Mouse (Mus musculus) heart, postnatal 0 days (tissue): ENCODE results near the gene Lhx3. TPM values are rescaled to one million over a fixed set of nuclear protein-coding genes. Genes with fewer than 3 reads are reported as not detected.

ENCODE experiments used
- ATAC-seq: fragments of 200-750 bp; cut with Nextera tagmentation; 2 replicates; pipeline ENCODE4 v1.8.0; 2017; ENCODE audit warnings: low read depth, moderate number of reproducible peaks, moderate library complexity; ENCODE audit not compliant: insufficient read depth
- DNase-seq: peaks from one replicate; pipeline ENCODE4 v3.0.0-alpha.2; 2016; ENCODE audit warnings: low spot score
- H3K27ac ChIP-seq: fragments of 300-500 bp; sonication (generic); 2 replicates; pipeline ENCODE4 v1.5.1; 2014; ENCODE audit warnings: low read depth, mild to moderate bottlenecking
- H3K27me3 ChIP-seq: fragments of 300-500 bp; sonication (generic); 2 replicates; pipeline ENCODE4 v1.6.1; 2014; ENCODE audit warnings: low read length, mixed read lengths; ENCODE audit not compliant: control insufficient read depth, insufficient read depth
- H3K36me3 ChIP-seq: fragments of 300-500 bp; sonication (generic); replicated peaks from 2 replicates; pipeline ENCODE4 v1.6.1; 2014; ENCODE audit warnings: low read length, mixed read lengths; ENCODE audit not compliant: control insufficient read depth, insufficient read depth
- H3K4me1 ChIP-seq: fragments of 300-500 bp; sonication (generic); 2 replicates; pipeline ENCODE4 v1.6.1; 2014; ENCODE audit warnings: antibody characterized with exemption; ENCODE audit not compliant: control insufficient read depth, insufficient read depth
- H3K4me2 ChIP-seq: fragments of 300-500 bp; sonication (generic); 2 replicates; pipeline ENCODE4 v1.6.1; 2014; ENCODE audit warnings: low read depth, mild to moderate bottlenecking, low read length, moderate library complexity
- H3K4me3 ChIP-seq: fragments of 300-500 bp; sonication (generic); 2 replicates; pipeline ENCODE4 v1.5.1; 2014; ENCODE audit warnings: low read depth, low read length
- H3K9ac ChIP-seq: fragments of 300-500 bp; sonication (generic); replicated peaks from 2 replicates; pipeline ENCODE4 v1.6.1; 2014; ENCODE audit warnings: low read depth, low read length, mixed read lengths
- H3K9me3 ChIP-seq: fragments of 300-500 bp; sonication (generic); replicated peaks from 2 replicates; pipeline ENCODE4 v1.6.1; 2016; ENCODE audit warnings: low read length; ENCODE audit not compliant: control insufficient read depth
- CTCF ChIP-seq: IDR thresholded peaks from 2 replicates; pipeline ENCODE4 v1.5.1; 2016; ENCODE audit warnings: antibody characterized with exemption, control low read depth, low read depth
- EP300 ChIP-seq: IDR thresholded peaks from 2 replicates; pipeline ENCODE4 v1.6.1; 2016; ENCODE audit warnings: antibody characterized with exemption, low read depth
- WGBS: fragments of 180-500 bp; shearing (Covaris S2); extraction: QIAGEN DNeasy Blood & Tissue Kit; methylation state at CpG from one replicate; pipeline ENCODE4 v1.1.7; 2014; 5-methylcytosine and 5-hydroxymethylcytosine counted together
- polyA plus RNA-seq: library from polyadenylated mRNA; unstranded; fragments of >200 nt; fragmentation: Nextera tagmentation; extraction: Ambion mirVana; gene quantifications from 2 replicates; pipeline ENCODE4 v1.2.1, GENCODE M21; 2015
- total RNA-seq: library from RNA; depleted of rRNA; stranded (reverse); fragments of >200 nt; gene quantifications from 2 replicates; pipeline ENCODE4 v1.2.3, GENCODE M21; 2014; ENCODE audit warnings: low replicate concordance

Gene Lhx3
- total and polyA plus RNA-seq, 2 experiments from 2014 or later = not detected

DNA sequence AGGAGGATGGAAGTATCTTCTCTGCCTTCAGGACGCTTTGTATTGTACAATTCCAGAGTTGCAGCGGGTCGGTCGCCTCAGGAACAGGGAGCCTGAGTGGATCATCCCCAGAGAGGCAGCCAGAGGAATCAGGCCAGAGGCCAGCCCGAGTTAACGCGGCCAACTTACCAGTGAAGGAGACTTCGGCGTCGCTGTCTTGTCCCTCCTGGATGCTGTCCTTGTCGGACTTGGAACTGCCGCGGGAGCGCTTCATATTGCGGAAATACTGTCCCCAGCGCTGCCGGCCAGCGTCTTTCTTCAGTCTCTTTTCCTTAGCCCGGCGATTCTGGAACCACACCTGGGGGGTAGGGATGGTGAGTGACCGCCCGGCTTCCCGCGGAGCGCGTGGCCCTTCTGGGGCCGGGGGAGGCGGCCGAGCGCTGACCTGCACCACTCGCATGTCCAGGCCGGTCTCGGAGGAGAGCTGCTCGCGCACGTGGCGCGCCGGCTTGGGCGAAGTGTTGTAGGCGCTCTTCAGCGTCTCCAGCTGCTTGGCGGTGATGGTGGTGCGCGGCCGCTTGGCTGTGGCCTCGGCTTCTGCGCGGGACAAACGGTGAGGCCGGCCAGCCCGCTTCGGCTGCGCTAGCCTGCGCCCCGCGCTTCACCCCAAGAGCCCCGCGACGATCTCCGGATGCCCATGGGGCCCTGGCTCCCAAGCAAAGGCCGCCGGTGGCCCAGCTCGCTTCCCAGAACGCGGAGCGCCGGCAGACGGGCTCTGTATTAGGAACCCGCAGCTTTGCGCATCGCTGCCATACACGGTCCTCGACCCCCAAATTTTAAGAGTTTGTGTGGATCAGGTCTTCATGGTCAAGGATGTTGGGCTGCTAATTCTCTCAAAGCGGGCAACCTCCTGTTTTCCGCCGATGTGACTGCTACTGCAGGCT, 5.9 kb downstream of the Lhx3 start:
- ATAC-seq (no peak), DNase-seq (no peak)
- H3K27me3 ChIP-seq = peaks cover 100% of the 10 kb centered on the region
- TF ChIP-seq EP300 (no peak), CTCF (no peak)
- H3K4me3 ChIP-seq = no peak overlapping the region
- WGBS = 1% methylated on average over 76 of the region's 77 CpGs
- H3K4me2 ChIP-seq = no peak overlapping the region
- H3K9ac ChIP-seq = no peak overlapping the region
- no peak overlapping the region for H3K27ac ChIP-seq
- no peaks in the 10 kb centered on the region for H3K4me1 ChIP-seq
- H3K36me3 ChIP-seq = no peaks in the 10 kb centered on the region
- H3K9me3 ChIP-seq = no peaks in the 10 kb centered on the region

DNA sequence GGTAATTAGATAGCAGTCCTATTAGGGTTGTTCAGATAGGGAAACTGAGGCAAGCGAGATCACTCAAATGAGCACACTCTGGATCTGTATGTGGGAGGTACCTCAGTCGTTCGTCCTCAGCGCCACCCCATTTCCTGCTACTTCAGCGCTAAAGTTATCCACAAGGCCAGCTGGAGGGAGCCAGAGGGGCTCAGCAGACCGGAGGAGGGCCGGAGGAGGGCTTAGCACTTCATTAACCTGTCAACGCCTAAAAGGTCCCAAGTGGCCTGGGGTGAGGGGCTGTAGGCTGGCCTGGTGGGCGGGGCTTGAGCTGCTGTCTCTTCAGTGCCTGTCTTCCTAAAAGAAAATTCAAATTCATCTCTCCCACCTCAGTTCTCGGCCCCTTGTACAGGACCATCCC, 9.6 kb downstream of the Lhx3 start:
- Histone ChIP-seq H3K4me1 (no peaks in the 10 kb centered on the region), H3K4me2 (peak overlapping the region; percentile 3; the same call in 1 of the 2 replicates), H3K4me3 (no peak overlapping the region), H3K27ac (no peak overlapping the region), H3K27me3 (peaks cover 98% of the 10 kb centered on the region), H3K9me3 (no peaks in the 10 kb centered on the region), H3K36me3 (no peaks in the 10 kb centered on the region), H3K9ac (no peak overlapping the region)
- TF ChIP-seq EP300 (no peak), CTCF (no peak)
- 0% methylated on average over 10 of the region's 10 CpGs for WGBS
- DNase-seq = no peak
- ATAC-seq = no peak

DNA sequence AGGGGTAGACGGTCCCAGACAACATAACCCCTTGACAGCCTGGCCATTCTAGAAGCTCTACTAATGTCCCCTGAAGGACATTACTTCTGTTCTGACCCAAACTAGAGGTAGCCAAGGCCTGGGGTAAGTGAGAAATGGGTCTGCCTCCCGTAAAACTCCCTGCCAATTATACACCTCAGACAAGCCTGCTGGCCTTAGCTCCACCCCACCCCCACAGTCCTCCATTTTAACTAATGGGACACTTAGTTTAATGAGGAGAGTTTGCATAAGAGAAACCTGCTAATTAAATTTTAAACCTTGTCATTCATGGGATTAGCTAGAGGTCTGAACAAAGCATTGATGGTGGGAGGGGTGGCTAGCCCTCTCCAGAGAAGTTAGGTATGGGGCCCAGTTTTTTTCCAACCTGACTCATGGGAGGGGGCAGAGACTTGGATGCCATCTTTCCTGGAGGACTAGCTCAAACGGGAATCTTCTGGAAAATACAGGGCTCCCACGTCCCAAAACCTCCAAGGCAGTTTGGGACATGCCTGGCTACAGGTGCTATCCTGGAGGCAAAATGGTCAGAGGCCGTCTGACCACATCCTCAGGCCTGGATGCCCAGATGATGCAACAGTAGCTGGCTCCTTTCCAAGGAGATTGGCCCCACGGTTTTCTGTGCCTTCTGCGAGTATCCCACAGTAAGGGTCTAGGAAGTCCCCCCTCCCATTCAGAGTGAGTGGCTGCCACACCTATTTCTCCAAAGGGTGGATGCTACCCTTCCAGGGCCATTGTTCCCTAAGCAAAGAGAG, 13.3 kb downstream of the Lhx3 start:
- Histone ChIP-seq H3K9me3 (no peaks in the 10 kb centered on the region), H3K4me3 (no peak overlapping the region)
- TF ChIP-seq EP300 = no peak
- TF ChIP-seq CTCF = no peak

DNA sequence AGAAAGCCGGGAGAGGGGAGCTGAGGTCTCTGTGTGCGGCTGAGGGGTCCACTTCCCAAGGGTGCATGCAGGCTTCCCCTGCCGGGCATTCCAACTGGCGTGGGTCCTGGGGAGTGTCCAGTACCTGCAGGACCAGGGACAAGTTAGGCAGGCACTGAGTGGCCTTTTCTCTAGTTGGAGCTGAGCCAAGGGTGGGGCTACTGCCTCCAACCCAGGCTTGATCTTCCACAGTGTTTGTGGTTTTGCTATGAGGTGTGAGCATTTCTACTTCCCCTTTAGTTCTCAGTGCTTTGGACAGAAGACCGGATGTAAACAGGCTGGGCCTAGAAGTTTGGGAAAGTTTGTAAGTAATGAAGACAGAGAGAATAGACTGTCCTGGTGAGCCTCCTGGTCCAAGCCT, 19.6 kb downstream of the Lhx3 start:
- no peaks in the 10 kb centered on the region for H3K4me1 ChIP-seq
- H3K9ac ChIP-seq = no peak overlapping the region
- H3K27ac ChIP-seq = no peak overlapping the region
- ATAC-seq (0 out of 2 replicates have a peak, but pooled peaks have one; percentile 44), DNase-seq (no peak)
- peaks cover 33% of the 10 kb centered on the region for H3K27me3 ChIP-seq
- no peak overlapping the region for H3K4me3 ChIP-seq
- H3K4me2 ChIP-seq = no peak overlapping the region
- no peaks in the 10 kb centered on the region for H3K9me3 ChIP-seq
- 59% methylated on average over 5 of the region's 5 CpGs for WGBS
- TF ChIP-seq EP300 (no peak), CTCF (no peak)
- H3K36me3 ChIP-seq = no peaks in the 10 kb centered on the region

More for the DNA sequence above, 13.3 kb downstream of the Lhx3 start:
- ATAC-seq (no peak), DNase-seq (no peak)
- H3K9ac ChIP-seq = no peak overlapping the region
- peaks cover 89% of the 10 kb centered on the region for H3K27me3 ChIP-seq
- no peaks in the 10 kb centered on the region for H3K4me1 ChIP-seq
- WGBS = 38% methylated on average over 7 of the region's 7 CpGs
- no peaks in the 10 kb centered on the region for H3K36me3 ChIP-seq
- H3K27ac ChIP-seq = no peak overlapping the region
- H3K4me2 ChIP-seq = no peak overlapping the region

DNA sequence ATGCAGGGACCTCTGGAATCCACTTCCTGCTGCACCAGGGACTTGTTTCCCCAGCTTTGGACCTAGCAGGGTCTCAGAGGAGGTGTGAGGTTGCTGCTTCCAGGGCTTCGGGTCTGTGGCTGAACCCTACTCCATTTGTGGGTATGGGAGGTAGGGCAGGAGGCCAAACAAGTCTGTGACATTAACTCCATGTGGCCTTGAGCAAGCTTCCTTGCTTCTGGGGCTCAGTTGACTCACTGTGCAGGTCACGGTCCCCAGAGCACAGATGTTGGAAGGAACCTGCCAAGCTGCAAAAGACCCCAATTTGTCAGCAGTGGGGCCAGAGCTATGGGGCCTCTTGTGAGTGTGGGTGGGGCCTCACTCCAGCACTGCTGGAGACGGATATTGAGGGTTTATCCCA, 23.7 kb downstream of the Lhx3 start:
- TF ChIP-seq EP300 (no peak), CTCF (no peak)
- H3K27ac ChIP-seq = no peak overlapping the region
- no peaks in the 10 kb centered on the region for H3K9me3 ChIP-seq
- H3K4me2 ChIP-seq = no peak overlapping the region
- 38% methylated on average over 3 of the region's 3 CpGs for WGBS
- no peaks in the 10 kb centered on the region for H3K36me3 ChIP-seq
- ATAC-seq = no peak
- no peak for DNase-seq
- H3K27me3 ChIP-seq = peaks cover 12% of the 10 kb centered on the region; the same call in 1 of the 2 replicates
- H3K9ac ChIP-seq = no peak overlapping the region
- H3K4me3 ChIP-seq = no peak overlapping the region
- no peaks in the 10 kb centered on the region for H3K4me1 ChIP-seq
